Mouse (Mus musculus): ENCODE results near the gene Chrnb2. TPM values are rescaled to one million over a fixed set of nuclear protein-coding genes. Genes with fewer than 3 reads are reported as not detected.
A peak's percentile ranks its signal among the peaks of the same experiment; 100 is the strongest.
"Not testable (repeated sequence)": the region's sequence is repeated elsewhere in the genome, so short reads cannot be mapped to it uniquely, and the experiment has no call there.

Gene Chrnb2
- 25.9 and 26.8 TPM in 2 replicates for polyA plus RNA-seq (2015; fragmentation: Nextera tagmentation; extraction: Ambion mirVana)

GRCm38 (mm10) chr3:89764119-89764724, at the start of gene Chrnb2:
Gene Chrnb2 (minus strand): TSS chr3:89764632.
- peaks cover 41% of the 10 kb centered on the region for H3K4me1 ChIP-seq
- H3K9me3 ChIP-seq, result no peaks in the 10 kb centered on the region
- ATAC-seq (replicated peaks), result peak; percentile 77
- peak within 1 kb of the TSS; percentile 79 for H3K9ac ChIP-seq (replicated peaks)
- peak within 1 kb of the TSS; percentile 64 for H3K4me3 ChIP-seq
- 1% methylated on average over 36 of the region's 36 CpGs for WGBS
- peaks cover 26% of the 10 kb centered on the region for H3K36me3 ChIP-seq
- peak within 1 kb of the TSS; percentile 49 for H3K4me2 ChIP-seq (replicated peaks)
- H3K27me3 ChIP-seq, result no peaks in the 10 kb centered on the region
- H3K27ac ChIP-seq (replicated peaks), result peak within 1 kb of the TSS; percentile 81

GRCm38 (mm10) chr3:89814051-89814450, 49.6 kb upstream of the Chrnb2 start:
- 78% methylated on average over 7 of the region's 7 CpGs for WGBS
- no peaks in the 10 kb centered on the region for H3K36me3 ChIP-seq
- no peak for ATAC-seq (replicated peaks)
- H3K4me1 ChIP-seq, result no peaks in the 10 kb centered on the region
- no peak overlapping the region for H3K4me3 ChIP-seq
- H3K27me3 ChIP-seq, result no peaks in the 10 kb centered on the region
- no peak overlapping the region for H3K27ac ChIP-seq (replicated peaks)
- no peak overlapping the region for H3K4me2 ChIP-seq (replicated peaks)
- no peak overlapping the region for H3K9ac ChIP-seq (replicated peaks)
- H3K9me3 ChIP-seq, result no peaks in the 10 kb centered on the region

DNA sequence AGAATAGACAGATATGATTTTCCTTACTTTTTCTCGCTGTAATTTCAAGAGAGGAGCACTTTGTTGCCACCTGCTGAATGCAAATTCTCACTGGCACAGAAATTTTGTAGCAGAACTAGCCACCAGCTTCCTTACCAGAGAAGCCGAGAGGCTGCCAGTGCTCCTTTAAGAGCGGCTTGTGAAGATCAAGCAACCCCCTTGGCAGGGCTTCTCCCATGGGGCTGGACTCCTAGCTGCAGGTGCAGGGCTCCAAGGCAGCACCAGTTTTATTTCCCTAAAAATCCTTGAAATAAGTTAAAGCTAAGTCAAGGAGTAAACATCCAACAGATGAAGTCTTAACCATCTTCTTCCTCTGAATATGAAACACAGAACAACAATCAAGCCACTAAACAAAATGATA, 47.7 kb upstream of the Chrnb2 start:
- Histone ChIP-seq H3K4me1 (no peaks in the 10 kb centered on the region), H3K36me3 (no peaks in the 10 kb centered on the region), H3K27me3 (no peaks in the 10 kb centered on the region), H3K9me3 (no peaks in the 10 kb centered on the region), H3K9ac (replicated peaks) (no peak overlapping the region), H3K27ac (replicated peaks) (no peak overlapping the region), H3K4me3 (no peak overlapping the region), H3K4me2 (replicated peaks) (no peak overlapping the region)
- no peak for ATAC-seq (replicated peaks)
- WGBS, result 73% methylated on average over 3 of the region's 3 CpGs

DNA sequence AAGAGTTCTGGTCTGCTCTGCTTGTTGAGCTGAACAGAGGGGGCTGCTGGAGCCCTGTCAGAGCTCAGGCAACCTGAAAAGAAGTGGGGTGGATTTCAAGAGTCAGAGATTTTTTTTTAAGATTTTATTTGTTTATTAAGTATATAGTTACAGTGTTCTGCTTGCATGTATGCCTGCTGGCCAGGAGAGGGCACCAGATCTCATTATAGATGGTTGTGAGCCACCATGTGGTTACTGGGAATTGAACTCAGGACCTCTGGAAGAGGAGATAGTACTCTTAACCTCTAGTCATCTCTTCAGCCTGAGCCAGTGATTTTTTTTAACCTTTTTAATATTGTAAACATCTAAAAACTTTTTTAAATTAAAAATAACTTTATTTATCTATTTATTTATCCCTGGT, 46.4 kb upstream of the Chrnb2 start:
- no peak overlapping the region for H3K9ac ChIP-seq (replicated peaks)
- no peak overlapping the region for H3K4me2 ChIP-seq (replicated peaks)
- H3K27ac ChIP-seq (replicated peaks), result no peak overlapping the region
- H3K27me3 ChIP-seq, result no peaks in the 10 kb centered on the region
- H3K4me1 ChIP-seq, result no peaks in the 10 kb centered on the region
- no peaks in the 10 kb centered on the region for H3K9me3 ChIP-seq
- H3K4me3 ChIP-seq, result no peak overlapping the region
- no peaks in the 10 kb centered on the region for H3K36me3 ChIP-seq
- no peak for ATAC-seq (replicated peaks)

GRCm38 (mm10) chr3:89808638-89809037, 44.2 kb upstream of the Chrnb2 start:
- Histone ChIP-seq H3K27me3 (no peaks in the 10 kb centered on the region), H3K4me1 (no peaks in the 10 kb centered on the region), H3K9me3 (no peaks in the 10 kb centered on the region), H3K36me3 (no peaks in the 10 kb centered on the region), H3K4me3 (no peak overlapping the region), H3K4me2 (replicated peaks) (no peak overlapping the region), H3K9ac (replicated peaks) (no peak overlapping the region), H3K27ac (replicated peaks) (no peak overlapping the region)
- no peak for ATAC-seq (replicated peaks)
- 60% methylated on average over 9 of the region's 9 CpGs for WGBS

- no peaks in the 10 kb centered on the region for H3K36me3 ChIP-seq
- no peaks in the 10 kb centered on the region for H3K4me1 ChIP-seq
- H3K9ac ChIP-seq (replicated peaks), result no peak overlapping the region
- WGBS, result 87% methylated on average over 5 of the region's 5 CpGs
- no peak overlapping the region for H3K4me3 ChIP-seq
- H3K27me3 ChIP-seq, result no peaks in the 10 kb centered on the region
- H3K27ac ChIP-seq (replicated peaks), result no peak overlapping the region
- H3K9me3 ChIP-seq, result no peaks in the 10 kb centered on the region
- no peak overlapping the region for H3K4me2 ChIP-seq (replicated peaks)
- ATAC-seq (replicated peaks), result no peak
Measured at GRCm38 (mm10) chr3:89807881-89808280, 43.4 kb upstream of the Chrnb2 start.

DNA sequence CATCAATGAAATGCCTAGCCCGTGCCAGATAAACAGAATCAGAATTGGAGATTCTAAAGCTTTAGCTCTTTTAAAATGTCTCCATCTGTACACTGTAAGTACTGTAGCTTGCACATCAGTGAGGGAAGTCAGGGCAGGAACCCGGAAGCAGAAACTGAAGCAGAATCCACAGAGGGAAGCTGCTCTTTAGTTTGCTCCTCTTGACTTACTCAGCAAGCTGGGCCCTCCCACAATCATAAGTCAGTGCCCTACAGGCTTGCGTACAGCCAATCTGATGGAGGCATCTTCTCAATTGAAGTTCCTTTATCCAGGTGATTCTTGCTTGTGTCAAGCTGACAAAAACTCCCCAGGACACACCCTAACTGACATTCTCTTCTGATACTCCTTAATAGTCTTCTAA, 42.7 kb upstream of the Chrnb2 start:
- Histone ChIP-seq H3K27ac (replicated peaks) (no peak overlapping the region), H3K4me1 (no peaks in the 10 kb centered on the region), H3K9ac (replicated peaks) (no peak overlapping the region), H3K36me3 (no peaks in the 10 kb centered on the region), H3K4me2 (replicated peaks) (no peak overlapping the region), H3K4me3 (no peak overlapping the region), H3K27me3 (no peaks in the 10 kb centered on the region), H3K9me3 (no peaks in the 10 kb centered on the region)
- WGBS, result 94% methylated on average over 3 of the region's 3 CpGs
- ATAC-seq (replicated peaks), result no peak

DNA sequence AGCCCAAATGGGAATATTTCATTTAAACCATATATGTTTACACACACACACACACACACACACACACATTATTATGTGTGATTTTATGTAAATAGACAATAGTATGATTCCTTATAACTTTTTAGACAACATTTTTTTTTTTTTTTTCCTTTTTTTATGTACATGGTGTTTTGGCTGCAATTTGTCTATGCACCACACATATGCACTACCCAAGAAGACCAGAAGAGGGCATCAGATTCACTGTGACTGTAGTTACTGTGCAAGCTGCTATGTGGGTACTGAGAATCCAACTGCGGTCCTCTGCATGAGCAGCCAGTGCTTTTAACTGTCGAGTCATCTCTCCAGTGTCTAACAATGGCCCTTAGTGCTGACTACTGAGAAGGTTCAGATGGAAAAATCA, 42.3 kb upstream of the Chrnb2 start:
- ATAC-seq (replicated peaks), result no peak
- Histone ChIP-seq H3K27me3 (no peaks in the 10 kb centered on the region), H3K4me2 (replicated peaks) (no peak overlapping the region), H3K27ac (replicated peaks) (no peak overlapping the region), H3K9ac (replicated peaks) (no peak overlapping the region), H3K4me3 (no peak overlapping the region), H3K4me1 (no peaks in the 10 kb centered on the region), H3K36me3 (no peaks in the 10 kb centered on the region), H3K9me3 (no peaks in the 10 kb centered on the region)
- WGBS, result 93% methylated on average over 2 of the region's 2 CpGs

DNA sequence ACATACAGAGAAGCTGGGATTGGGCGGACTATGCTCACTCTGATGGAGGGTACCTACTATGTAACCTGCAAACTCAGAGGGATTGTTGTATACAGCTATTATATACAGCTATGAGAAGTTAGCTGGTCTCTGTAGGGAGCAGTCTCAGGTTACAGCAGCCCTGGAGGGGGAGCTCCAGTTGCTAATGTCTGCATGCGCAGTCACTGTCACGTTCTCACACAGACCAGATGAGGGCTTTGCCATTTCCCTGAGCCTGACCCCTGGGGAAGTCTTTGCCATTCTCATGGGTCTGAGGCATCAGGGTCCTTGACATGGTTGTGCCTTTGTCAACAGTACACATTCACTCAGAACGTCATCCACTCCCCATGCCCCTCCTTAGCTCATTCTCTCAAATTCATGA, 40.7 kb upstream of the Chrnb2 start:
- 69% methylated on average over 4 of the region's 4 CpGs for WGBS
- no peaks in the 10 kb centered on the region for H3K27me3 ChIP-seq
- no peaks in the 10 kb centered on the region for H3K9me3 ChIP-seq
- no peak for ATAC-seq (replicated peaks)
- no peak overlapping the region for H3K4me3 ChIP-seq
- no peak overlapping the region for H3K4me2 ChIP-seq (replicated peaks)
- H3K4me1 ChIP-seq, result no peaks in the 10 kb centered on the region
- no peaks in the 10 kb centered on the region for H3K36me3 ChIP-seq
- no peak overlapping the region for H3K9ac ChIP-seq (replicated peaks)
- H3K27ac ChIP-seq (replicated peaks), result no peak overlapping the region

GRCm38 (mm10) chr3:89802876-89803275, 38.4 kb upstream of the Chrnb2 start:
- WGBS, result 75% methylated on average over 15 of the region's 15 CpGs
- Histone ChIP-seq H3K9me3 (no peaks in the 10 kb centered on the region), H3K27ac (replicated peaks) (no peak overlapping the region), H3K4me3 (no peak overlapping the region), H3K9ac (replicated peaks) (no peak overlapping the region), H3K27me3 (no peaks in the 10 kb centered on the region), H3K36me3 (no peaks in the 10 kb centered on the region), H3K4me2 (replicated peaks) (no peak overlapping the region), H3K4me1 (no peaks in the 10 kb centered on the region)
- ATAC-seq (replicated peaks), result no peak

DNA sequence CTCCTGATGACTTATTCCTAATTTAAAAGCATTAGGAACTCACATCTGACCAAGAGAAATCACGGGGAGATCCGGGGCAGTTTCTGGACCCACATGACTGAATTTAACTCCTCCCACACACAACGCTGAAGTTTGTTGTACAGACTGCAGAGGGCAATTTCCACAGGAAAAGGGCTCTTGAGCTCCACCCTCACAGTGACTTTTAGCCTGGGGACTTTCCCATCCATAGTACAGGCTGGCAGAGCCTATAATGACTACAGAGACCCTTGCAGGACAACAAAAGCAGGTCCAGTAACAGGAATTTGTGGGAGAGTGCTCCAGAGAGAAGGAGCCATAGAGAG, 37.0 kb upstream of the Chrnb2 start:
- H3K27me3 ChIP-seq, result no peaks in the 10 kb centered on the region
- no peaks in the 10 kb centered on the region for H3K4me1 ChIP-seq
- H3K9me3 ChIP-seq, result no peaks in the 10 kb centered on the region
- H3K4me2 ChIP-seq (replicated peaks), result no peak overlapping the region
- H3K36me3 ChIP-seq, result no peaks in the 10 kb centered on the region
- ATAC-seq (replicated peaks), result no peak
- 49% methylated on average over 3 of the region's 3 CpGs for WGBS
- H3K9ac ChIP-seq (replicated peaks), result no peak overlapping the region
- H3K4me3 ChIP-seq, result no peak overlapping the region
- H3K27ac ChIP-seq (replicated peaks), result no peak overlapping the region

DNA sequence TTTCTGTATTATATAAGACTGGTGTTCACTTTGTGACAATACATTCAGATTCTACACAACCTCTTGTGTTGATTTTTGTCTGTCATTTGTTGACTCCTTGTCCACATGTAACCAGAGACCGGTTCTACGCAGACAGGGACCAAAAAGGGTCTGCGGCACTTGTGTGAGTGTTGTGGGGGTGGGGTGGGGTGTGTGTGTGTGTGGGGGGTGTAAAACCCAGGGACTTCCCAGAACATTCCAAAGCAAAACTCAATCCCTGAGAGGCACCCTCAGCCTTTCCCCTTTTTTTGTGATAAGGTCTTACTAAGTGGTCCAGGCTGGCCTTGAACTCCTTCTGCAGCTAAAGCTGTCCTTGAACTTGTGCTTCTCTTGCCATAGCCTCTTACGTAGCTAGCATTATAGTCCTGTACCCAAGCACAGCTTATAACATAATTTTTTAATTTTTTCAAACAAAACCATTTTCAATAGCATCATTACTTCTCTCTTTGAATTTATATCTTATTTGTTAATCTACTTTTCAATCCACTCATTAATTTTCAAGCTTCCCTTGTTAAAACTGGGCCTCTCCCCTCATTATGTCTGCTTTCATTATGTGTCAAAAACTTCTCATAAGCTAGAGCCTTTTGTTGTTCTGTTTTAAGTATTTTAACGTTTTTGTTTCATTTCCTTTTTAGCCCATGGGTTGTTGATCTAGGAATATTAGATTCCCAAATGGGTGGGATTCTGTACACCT, 36.5 kb upstream of the Chrnb2 start:
- Histone ChIP-seq H3K4me2 (replicated peaks) (no peak overlapping the region), H3K9ac (replicated peaks) (no peak overlapping the region), H3K9me3 (no peaks in the 10 kb centered on the region), H3K27me3 (no peaks in the 10 kb centered on the region), H3K27ac (replicated peaks) (no peak overlapping the region), H3K4me3 (no peak overlapping the region), H3K4me1 (no peaks in the 10 kb centered on the region), H3K36me3 (no peaks in the 10 kb centered on the region)
- ATAC-seq (replicated peaks), result no peak
- 59% methylated on average over 5 of the region's 5 CpGs for WGBS

- 35% methylated on average over 3 of the region's 3 CpGs for WGBS
Measured at GRCm38 (mm10) chr3:89800078-89800477, 35.6 kb upstream of the Chrnb2 start.

More at GRCm38 (mm10) chr3:89800078-89800477, 35.6 kb upstream of the Chrnb2 start:
- not testable (repeated sequence) for H3K36me3 ChIP-seq; H3K9ac ChIP-seq (replicated peaks); H3K4me1 ChIP-seq; H3K4me3 ChIP-seq; H3K27me3 ChIP-seq; H3K27ac ChIP-seq (replicated peaks); H3K4me2 ChIP-seq (replicated peaks); H3K9me3 ChIP-seq; ATAC-seq (replicated peaks)

Measured in forebrain, embryonic 15.5 days (tissue).